In genomic region chr10:78134400-78134799, GRCm38 (mm10) we compare ENCODE assay signal across 12 mouse cellular contexts. TPM values are rescaled to one million over a fixed set of nuclear protein-coding genes. Genes with fewer than 3 reads are reported as not detected.
DNase-seq lines count a peak whose midpoint lies in the region; ATAC-seq lines count a peak whose summit lies in the region.
"Had no signal": no experiment of that assay in that cellular context is flagged by ENCODE, and none has a peak within 500 bp of the region (broad histone marks: within the 10 kb centered on the region; RNA-seq: fewer than 3 reads in every experiment).

No protein-coding gene starts in this region.

- H3K36me3 ChIP-seq in kidney, embryonic 15.5 days = no peaks in the 10 kb centered on the region
- H3K36me3 ChIP-seq in midbrain, embryonic 10.5 days = no peaks in the 10 kb centered on the region
- H3K36me3 ChIP-seq: G1E had no signal

- H3K4me3 ChIP-seq in kidney, embryonic 15.5 days (replicated peaks) = no peak overlapping the region
- no peak overlapping the region for H3K4me3 ChIP-seq in midbrain, embryonic 10.5 days
- H3K4me3 ChIP-seq: layer of hippocampus, adult 2 months had no signal

- no peak overlapping the region for H3K9ac ChIP-seq in kidney, embryonic 15.5 days

- 0 out of 2 replicates have a peak, but pooled peaks cover 3% of the 10 kb centered on the region for H3K27me3 ChIP-seq in kidney, embryonic 15.5 days
- 0 out of 2 replicates have a peak, but pooled peaks cover under 1% of the 10 kb centered on the region for H3K27me3 ChIP-seq in midbrain, embryonic 10.5 days (ENCODE audit: low read depth, poor library complexity, severe bottlenecking)

- DNase-seq in kidney, adult 9 months = no peak
- DNase-seq in CD4-positive, CD25-positive, alpha-beta regulatory T cell, adult 2 months (ENCODE audit: low read depth, low spot score) = peak; percentile 49
- DNase-seq in naive thymus-derived CD4-positive, alpha-beta T cell, adult 2 months (ENCODE audit: low read depth) = peak; percentile 41
- no peak for DNase-seq in gastrocnemius, adult 8-10 months (ENCODE audit: low spot score in 2 of 2)
- DNase-seq in urinary bladder, postnatal 10 days (ENCODE audit: low spot score) = no peak
- no peak for DNase-seq in midbrain, embryonic 10.5 days (ENCODE audit: low spot score)
- DNase-seq: embryo, embryonic 11 days; midbrain, embryonic 14.5 days had no signal

- H3K9me3 ChIP-seq in kidney, embryonic 15.5 days (replicated peaks) = no peaks in the 10 kb centered on the region
- H3K9me3 ChIP-seq in midbrain, embryonic 10.5 days (replicated peaks) = no peaks in the 10 kb centered on the region
- H3K9me3 ChIP-seq: G1E had no signal

- peaks cover 33% of the 10 kb centered on the region for H3K4me1 ChIP-seq in kidney, embryonic 15.5 days
- H3K4me1 ChIP-seq in midbrain, embryonic 10.5 days = peaks cover 30% of the 10 kb centered on the region

- WGBS in kidney, embryonic 15.5 days = 64% methylated on average over 4 of the region's 4 CpGs
- 73% methylated on average over 4 of the region's 4 CpGs for WGBS in midbrain, embryonic 10.5 days

- H3K4me2 ChIP-seq in kidney, embryonic 15.5 days = no peak overlapping the region

- no peak for ATAC-seq in kidney, embryonic 15.5 days (replicated peaks; ENCODE audit: low FRiP score)
- peak; percentile 73 for ATAC-seq in granulocyte monocyte progenitor cell, adult 5-6 weeks (replicated peaks; ENCODE audit: poor library complexity, severe bottlenecking)

- 0 out of 2 replicates have a peak overlapping the region, but pooled peaks have one; percentile 37 for H3K27ac ChIP-seq in kidney, embryonic 15.5 days
- no peak overlapping the region for H3K27ac ChIP-seq in midbrain, embryonic 10.5 days (replicated peaks)
- H3K27ac ChIP-seq: layer of hippocampus, adult 2 months had no signal

RNA-seq across cellular contexts. Expression of gene D10Jhu81e, which starts 35.2 kb away (rescaled TPM):
- 43.2 TPM in 2 replicates for polyA plus RNA-seq in kidney, embryonic 15.5 days (2015; fragmentation: Nextera tagmentation; extraction: Ambion mirVana)
- total RNA-seq in granulocyte monocyte progenitor cell, adult 5-6 weeks (2014; fragmentation: Nextera tagmentation) = 44.6 and 52.8 TPM in 2 replicates
- total RNA-seq in granulocyte monocyte progenitor cell, adult 5-6 weeks (2017) = 76.3 and 84.9 TPM in 2 replicates
- total RNA-seq in gastrocnemius, adult 8-10 months (2022) = 100 to 1,000 TPM; 250 to 278 (median 260) TPM
- 17.7 and 18.2 TPM in 2 replicates for polyA plus RNA-seq in midbrain, embryonic 10.5 days (2016; fragmentation: Nextera tagmentation; extraction: Ambion mirVana)

RNA-seq across cellular contexts. Expression of gene Pwp2, which starts 50.5 kb away (rescaled TPM):
- polyA plus RNA-seq in kidney, embryonic 15.5 days (2015; fragmentation: Nextera tagmentation; extraction: Ambion mirVana) = 21.7 and 22.6 TPM in 2 replicates
- total RNA-seq in granulocyte monocyte progenitor cell, adult 5-6 weeks (2014; fragmentation: Nextera tagmentation) = 17.2 and 17.9 TPM in 2 replicates
- 22.9 and 27.0 TPM in 2 replicates for total RNA-seq in granulocyte monocyte progenitor cell, adult 5-6 weeks (2017)
- 10 to 100 TPM; 10.3 to 12.0 (median 11.5) TPM for total RNA-seq in gastrocnemius, adult 8-10 months (2022)
- polyA plus RNA-seq in midbrain, embryonic 10.5 days (2016; fragmentation: Nextera tagmentation; extraction: Ambion mirVana) = 29.8 and 31.1 TPM in 2 replicates

Comparison
In these comparisons a context has a peak if more than half of its experiments do, and no peak if none do; other contexts are left out.
1. DNase-seq: peak in CD4-positive, CD25-positive, alpha-beta regulatory T cell, adult 2 months (single experiment) and naive thymus-derived CD4-positive, alpha-beta T cell, adult 2 months (single experiment); none in kidney, adult 9 months (single experiment), gastrocnemius, adult 8-10 months (0 of 2), urinary bladder, postnatal 10 days (single experiment) and midbrain, embryonic 10.5 days (single experiment).